Mouse (Mus musculus): Measurements from ENCODE around the gene Klhl23. TPM values are rescaled to one million over a fixed set of nuclear protein-coding genes. Genes with fewer than 3 reads are reported as not detected.

Klhl23 gene
- 71.7 and 81.2 TPM in 2 replicates for polyA plus RNA-seq (2015; fragmentation: Nextera tagmentation; extraction: Ambion mirVana)

- peak within 1 kb of the TSS; percentile 64 for H3K4me2 ChIP-seq (ENCODE audit: low read length)
- peak within 1 kb of the TSS; percentile 96 for H3K9ac ChIP-seq (replicated peaks; ENCODE audit: low read depth, low read length)
- peak within 1 kb of the TSS; percentile 93 for H3K27ac ChIP-seq (ENCODE audit: low read length)
- peaks cover 23% of the 10 kb centered on the region for H3K4me1 ChIP-seq (replicated peaks; ENCODE audit: control insufficient read depth, insufficient read depth, low read length)
- WGBS: 31% methylated on average over 8 of the region's 8 CpGs
- no peaks in the 10 kb centered on the region for H3K36me3 ChIP-seq (ENCODE audit: control insufficient read depth, insufficient read depth)
- H3K27me3 ChIP-seq (replicated peaks; ENCODE audit: control insufficient read depth, insufficient read depth, low read length): no peaks in the 10 kb centered on the region
- ATAC-seq: no peak
- peak within 1 kb of the TSS; percentile 81 for H3K4me3 ChIP-seq (replicated peaks; ENCODE audit: low read length)
- no peaks in the 10 kb centered on the region for H3K9me3 ChIP-seq (ENCODE audit: control insufficient read depth, low read length)
Measured at GRCm38 (mm10) chr2:69821711-69822110, at the start of gene Klhl23. Gene Klhl23 (plus strand): TSS chr2:69821944.

DNA sequence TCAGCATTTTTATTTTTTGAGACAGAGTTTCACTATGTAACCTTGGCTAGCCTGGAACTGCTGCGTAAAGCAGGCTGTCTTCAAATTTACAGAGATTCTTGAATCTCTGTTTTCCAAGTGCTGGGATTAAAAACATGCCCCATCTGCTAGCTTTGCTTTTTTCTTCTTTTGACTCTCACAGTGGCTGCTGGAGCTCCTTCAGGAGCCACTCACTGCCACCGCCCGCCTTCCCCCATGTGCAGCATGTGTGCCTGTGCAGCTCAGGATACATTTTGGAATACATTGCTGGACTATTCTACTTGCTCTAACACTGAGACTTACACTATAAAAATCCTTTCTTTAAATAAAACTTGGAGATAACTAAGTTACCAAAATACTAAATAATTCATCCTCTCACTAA is 48.4 kb upstream of the Klhl23 start:
- H3K36me3 ChIP-seq (ENCODE audit: control insufficient read depth, insufficient read depth): peaks cover 4% of the 10 kb centered on the region; the same call in 1 of the 2 replicates
- no peak overlapping the region for H3K4me3 ChIP-seq (replicated peaks; ENCODE audit: low read length)
- ATAC-seq: no peak
- no peaks in the 10 kb centered on the region for H3K27me3 ChIP-seq (replicated peaks; ENCODE audit: control insufficient read depth, insufficient read depth, low read length)
- no peak overlapping the region for H3K9ac ChIP-seq (replicated peaks; ENCODE audit: low read depth, low read length)
- WGBS: 93% methylated on average over 3 of the region's 3 CpGs
- H3K9me3 ChIP-seq (ENCODE audit: control insufficient read depth, low read length): no peaks in the 10 kb centered on the region
- H3K27ac ChIP-seq (ENCODE audit: low read length): no peak overlapping the region
- H3K4me1 ChIP-seq (replicated peaks; ENCODE audit: control insufficient read depth, insufficient read depth, low read length): no peaks in the 10 kb centered on the region
- no peak overlapping the region for H3K4me2 ChIP-seq (ENCODE audit: low read length)

- ATAC-seq: no peak
- Histone ChIP-seq H3K27me3 (replicated peaks; ENCODE audit: control insufficient read depth, insufficient read depth, low read length) (no peaks in the 10 kb centered on the region), H3K4me3 (replicated peaks; ENCODE audit: low read length) (no peak overlapping the region), H3K27ac (ENCODE audit: low read length) (no peak overlapping the region), H3K36me3 (ENCODE audit: control insufficient read depth, insufficient read depth) (peaks cover 4% of the 10 kb centered on the region; the same call in 1 of the 2 replicates), H3K4me2 (ENCODE audit: low read length) (no peak overlapping the region), H3K4me1 (replicated peaks; ENCODE audit: control insufficient read depth, insufficient read depth, low read length) (no peaks in the 10 kb centered on the region), H3K9me3 (ENCODE audit: control insufficient read depth, low read length) (no peaks in the 10 kb centered on the region), H3K9ac (replicated peaks; ENCODE audit: low read depth, low read length) (no peak overlapping the region)
- 77% methylated on average over 7 of the region's 7 CpGs for WGBS
Measured at GRCm38 (mm10) chr2:69777985-69778835, 43.5 kb upstream of the Klhl23 start.

DNA sequence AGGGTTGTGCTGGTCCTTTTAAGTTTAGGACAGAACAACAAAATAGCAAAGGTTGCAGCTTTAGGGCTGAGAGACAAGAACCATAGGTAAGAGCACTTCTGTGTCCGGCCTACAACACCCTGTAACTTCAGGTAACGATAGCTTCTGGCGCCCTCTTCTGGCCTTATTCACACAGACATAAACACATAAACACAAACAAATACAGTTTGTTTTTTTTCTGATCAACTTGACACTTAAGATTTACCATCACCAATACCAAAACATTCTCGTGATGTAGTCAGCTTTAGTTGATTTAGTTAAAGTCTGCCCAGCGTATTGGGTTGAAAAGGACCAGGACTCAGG is 42.9 kb upstream of the Klhl23 start:
- peaks cover 4% of the 10 kb centered on the region; the same call in 1 of the 2 replicates for H3K36me3 ChIP-seq (ENCODE audit: control insufficient read depth, insufficient read depth)
- no peak overlapping the region for H3K4me3 ChIP-seq (replicated peaks; ENCODE audit: low read length)
- 45% methylated on average over 5 of the region's 5 CpGs for WGBS
- H3K9ac ChIP-seq (replicated peaks; ENCODE audit: low read depth, low read length): no peak overlapping the region
- H3K27me3 ChIP-seq (replicated peaks; ENCODE audit: control insufficient read depth, insufficient read depth, low read length): no peaks in the 10 kb centered on the region
- no peaks in the 10 kb centered on the region for H3K9me3 ChIP-seq (ENCODE audit: control insufficient read depth, low read length)
- H3K4me2 ChIP-seq (ENCODE audit: low read length): no peak overlapping the region
- H3K4me1 ChIP-seq (replicated peaks; ENCODE audit: control insufficient read depth, insufficient read depth, low read length): no peaks in the 10 kb centered on the region
- H3K27ac ChIP-seq (ENCODE audit: low read length): no peak overlapping the region
- ATAC-seq: no peak

- Histone ChIP-seq H3K27ac (ENCODE audit: low read length) (peak overlapping the region; percentile 69), H3K9ac (replicated peaks; ENCODE audit: low read depth, low read length) (peak overlapping the region; percentile 67), H3K4me2 (ENCODE audit: low read length) (peak overlapping the region; percentile 72), H3K36me3 (ENCODE audit: control insufficient read depth, insufficient read depth) (peaks cover 3% of the 10 kb centered on the region; the same call in 1 of the 2 replicates), H3K4me1 (replicated peaks; ENCODE audit: control insufficient read depth, insufficient read depth, low read length) (peaks cover 7% of the 10 kb centered on the region; the same call in 1 of the 2 replicates), H3K9me3 (ENCODE audit: control insufficient read depth, low read length) (no peaks in the 10 kb centered on the region), H3K4me3 (replicated peaks; ENCODE audit: low read length) (peak overlapping the region; percentile 67), H3K27me3 (replicated peaks; ENCODE audit: control insufficient read depth, insufficient read depth, low read length) (no peaks in the 10 kb centered on the region)
- WGBS: 19% methylated on average over 9 of the region's 9 CpGs
- ATAC-seq: peak; percentile 39; the same call in 1 of the 2 replicates
Measured at GRCm38 (mm10) chr2:69788974-69789373, 32.8 kb upstream of the Klhl23 start.

DNA sequence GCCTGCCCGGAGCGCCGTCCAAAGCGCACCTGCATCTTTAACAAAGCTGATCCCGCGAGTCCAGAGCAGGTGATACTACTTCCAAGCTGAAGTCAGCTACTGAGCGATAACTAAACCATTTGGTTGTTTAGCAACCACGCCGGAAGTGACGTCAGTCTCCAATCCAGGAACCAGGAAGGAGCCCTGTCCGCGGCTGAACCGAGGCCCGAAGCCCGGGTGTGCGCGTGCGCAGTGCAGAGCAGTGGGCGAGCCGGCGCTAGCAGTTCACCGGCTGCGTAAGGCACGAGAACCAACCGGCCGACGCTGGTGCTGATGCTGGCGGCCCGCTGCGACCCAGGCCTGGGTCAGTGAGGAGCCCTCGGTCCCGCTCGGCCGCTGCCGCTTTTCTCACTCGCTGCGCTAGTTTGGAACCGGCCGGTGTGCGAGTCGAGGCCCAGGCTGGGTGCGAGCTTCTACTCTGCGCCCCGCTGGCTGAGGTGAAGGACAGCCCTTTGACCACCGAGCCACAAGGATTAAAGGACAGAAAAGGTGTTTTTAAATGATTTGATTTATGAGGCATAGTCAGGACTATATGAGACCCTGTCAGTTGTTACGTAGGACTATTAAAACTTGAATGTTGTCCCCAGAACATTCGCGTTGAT is 32.2 kb upstream of the Klhl23 start, which contains the start of the genes Ccdc173 and Phospho2:
Gene Ccdc173 (minus strand): TSS at position 147 of the 641 bp plus-strand sequence.
Gene Phospho2 (plus strand): TSS at position 195 of the 641 bp plus-strand sequence.
- ATAC-seq: peak; percentile 98
- Histone ChIP-seq H3K9ac (replicated peaks; ENCODE audit: low read depth, low read length) (peak within 1 kb of the TSS; percentile 69), H3K27ac (ENCODE audit: low read length) (peak within 1 kb of the TSS; percentile 69), H3K4me3 (replicated peaks; ENCODE audit: low read length) (peak within 1 kb of the TSS; percentile 67), H3K4me2 (ENCODE audit: low read length) (peak within 1 kb of the TSS; percentile 72), H3K36me3 (ENCODE audit: control insufficient read depth, insufficient read depth) (peaks cover 3% of the 10 kb centered on the region; the same call in 1 of the 2 replicates), H3K27me3 (replicated peaks; ENCODE audit: control insufficient read depth, insufficient read depth, low read length) (no peaks in the 10 kb centered on the region), H3K9me3 (ENCODE audit: control insufficient read depth, low read length) (no peaks in the 10 kb centered on the region), H3K4me1 (replicated peaks; ENCODE audit: control insufficient read depth, insufficient read depth, low read length) (peaks cover 7% of the 10 kb centered on the region; the same call in 1 of the 2 replicates)
- WGBS: 2% methylated on average over 48 of the region's 48 CpGs

DNA sequence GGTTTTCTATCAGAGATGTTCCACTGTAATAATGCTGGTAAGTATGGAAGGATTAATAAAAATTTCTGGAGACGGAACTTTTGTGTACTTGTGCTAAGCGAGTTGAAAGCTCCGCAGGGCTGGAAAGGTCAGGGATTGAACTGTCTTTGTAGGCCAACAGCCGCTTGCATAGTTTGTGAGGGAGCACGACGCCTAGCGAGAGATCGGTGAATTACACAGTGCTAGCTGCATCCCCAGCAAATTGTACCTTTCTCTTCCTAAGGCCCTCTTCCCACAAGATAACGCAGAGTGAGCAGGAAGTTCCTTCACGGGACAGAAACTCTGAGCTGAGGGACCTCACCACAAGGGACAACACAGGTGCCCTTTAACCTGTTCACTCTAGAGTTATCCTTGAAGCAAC is 31.5 kb upstream of the Klhl23 start:
- no peaks in the 10 kb centered on the region for H3K9me3 ChIP-seq (ENCODE audit: control insufficient read depth, low read length)
- H3K4me3 ChIP-seq (replicated peaks; ENCODE audit: low read length): peak overlapping the region; percentile 67
- H3K27ac ChIP-seq (ENCODE audit: low read length): no peak overlapping the region
- peaks cover 7% of the 10 kb centered on the region; the same call in 1 of the 2 replicates for H3K4me1 ChIP-seq (replicated peaks; ENCODE audit: control insufficient read depth, insufficient read depth, low read length)
- H3K36me3 ChIP-seq (ENCODE audit: control insufficient read depth, insufficient read depth): peaks cover 9% of the 10 kb centered on the region
- no peaks in the 10 kb centered on the region for H3K27me3 ChIP-seq (replicated peaks; ENCODE audit: control insufficient read depth, insufficient read depth, low read length)
- H3K4me2 ChIP-seq (ENCODE audit: low read length): peak overlapping the region; percentile 72
- WGBS: under 1% methylated on average over 10 of the region's 10 CpGs
- ATAC-seq: 0 out of 2 replicates have a peak, but pooled peaks have one; percentile 15
- H3K9ac ChIP-seq (replicated peaks; ENCODE audit: low read depth, low read length): no peak overlapping the region; the same call in 1 of the 2 replicates

DNA sequence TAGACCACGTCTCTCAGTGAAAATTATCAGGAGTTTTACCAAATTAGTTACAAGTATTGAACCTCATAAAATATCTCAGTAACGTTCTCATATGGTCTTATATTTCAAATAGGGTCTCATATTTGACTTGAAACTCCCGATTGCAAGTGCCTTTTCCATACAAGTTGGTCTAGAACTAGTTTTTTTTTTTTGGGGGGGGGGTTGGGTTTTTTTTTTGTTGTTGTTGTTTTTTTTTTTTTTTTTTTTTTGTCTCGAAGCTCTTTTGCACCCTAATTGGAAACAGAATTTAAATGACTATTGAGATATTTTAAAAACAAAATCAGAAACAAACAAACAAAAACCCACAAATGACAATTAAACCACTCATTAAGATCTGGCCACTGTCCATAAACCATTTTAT is 31.0 kb upstream of the Klhl23 start:
- Histone ChIP-seq H3K4me3 (replicated peaks; ENCODE audit: low read length) (peak overlapping the region; percentile 67; the same call in 1 of the 2 replicates), H3K9ac (replicated peaks; ENCODE audit: low read depth, low read length) (no peak overlapping the region), H3K4me2 (ENCODE audit: low read length) (peak overlapping the region; percentile 72), H3K27me3 (replicated peaks; ENCODE audit: control insufficient read depth, insufficient read depth, low read length) (no peaks in the 10 kb centered on the region), H3K9me3 (ENCODE audit: control insufficient read depth, low read length) (no peaks in the 10 kb centered on the region), H3K27ac (ENCODE audit: low read length) (no peak overlapping the region), H3K4me1 (replicated peaks; ENCODE audit: control insufficient read depth, insufficient read depth, low read length) (peaks cover 7% of the 10 kb centered on the region; the same call in 1 of the 2 replicates), H3K36me3 (ENCODE audit: control insufficient read depth, insufficient read depth) (peaks cover 13% of the 10 kb centered on the region)
- ATAC-seq: no peak
- WGBS: 69% methylated on average over 4 of the region's 4 CpGs

DNA sequence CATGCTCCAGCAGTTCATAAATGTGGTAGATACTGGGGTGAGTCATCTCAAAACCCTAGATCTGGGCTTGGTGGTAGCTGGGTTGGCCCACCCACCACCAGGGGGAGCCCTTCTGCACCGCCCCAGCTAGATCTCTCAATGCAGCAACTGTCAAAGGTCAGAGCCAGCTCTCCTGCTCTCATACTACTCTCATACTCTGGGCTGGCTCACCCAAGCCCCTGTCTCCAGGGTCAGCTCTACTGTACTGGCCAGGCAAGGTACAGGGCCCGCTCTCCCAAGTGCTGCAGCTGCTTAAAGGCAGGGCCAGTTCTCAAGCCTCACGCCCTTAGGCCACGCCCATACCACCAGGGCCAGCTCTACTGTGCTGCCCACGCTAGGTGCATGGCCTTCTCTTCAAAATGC is 18.8 kb upstream of the Klhl23 start:
- Histone ChIP-seq H3K4me1 (replicated peaks; ENCODE audit: control insufficient read depth, insufficient read depth, low read length) (no peaks in the 10 kb centered on the region), H3K36me3 (ENCODE audit: control insufficient read depth, insufficient read depth) (no peaks in the 10 kb centered on the region), H3K4me2 (ENCODE audit: low read length) (no peak overlapping the region), H3K27me3 (replicated peaks; ENCODE audit: control insufficient read depth, insufficient read depth, low read length) (no peaks in the 10 kb centered on the region), H3K9ac (replicated peaks; ENCODE audit: low read depth, low read length) (no peak overlapping the region), H3K4me3 (replicated peaks; ENCODE audit: low read length) (no peak overlapping the region), H3K9me3 (ENCODE audit: control insufficient read depth, low read length) (no peaks in the 10 kb centered on the region), H3K27ac (ENCODE audit: low read length) (no peak overlapping the region)
- no peak for ATAC-seq
- WGBS: 63% methylated on average over 5 of the region's 5 CpGs

Data from forebrain, embryonic 16.5 days (tissue).